Mouse (Mus musculus) large intestine, adult 2 months (tissue): ENCODE data around the gene Bcar3. TPM values are rescaled to one million over a fixed set of nuclear protein-coding genes. Genes with fewer than 3 reads are reported as not detected.

ENCODE experiments used
- DNase-seq: peaks from one replicate; pipeline ENCODE4 v3.0.0-alpha.2; 2012; ENCODE audit warnings: low read depth, low spot score
- WGBS: fragments of 180-500 bp; shearing (Covaris S2); methylation state at CpG from one replicate; pipeline ENCODE4 v1.1.7; 2018; 5-methylcytosine and 5-hydroxymethylcytosine counted together
- polyA plus RNA-seq: library from polyadenylated mRNA; depleted of rRNA; stranded (reverse); fragments of >200 nt; gene quantifications from 2 replicates; pipeline ENCODE4 v1.2.3, GENCODE M21; 2012

The Bcar3 gene
- polyA plus RNA-seq, 1 experiment: 50.9 TPM

- peak; percentile 91 for DNase-seq
- 21% methylated on average over 7 of the region's 7 CpGs for WGBS
Observed at GRCm38 (mm10) chr3:122290696-122291095, 3.2 kb upstream of the Bcar3 start.

GRCm38 (mm10) chr3:122291828-122292227 is 2.1 kb upstream of the Bcar3 start:
- no peak for DNase-seq
- 69% methylated on average over 12 of the region's 12 CpGs for WGBS

- DNase-seq: no peak
- 11% methylated on average over 54 of the region's 54 CpGs for WGBS
Observed at GRCm38 (mm10) chr3:122292300-122293222, 1.4 kb upstream of the Bcar3 start.

- WGBS: under 1% methylated on average over 94 of the region's 105 CpGs
Observed at GRCm38 (mm10) chr3:122293223-122293953, 548 bp upstream of the Bcar3 start.

GRCm38 (mm10) chr3:122295511-122295910 is 1.6 kb downstream of the Bcar3 start:
- no peak for DNase-seq
- WGBS: 17% methylated on average over 5 of the region's 5 CpGs

More at GRCm38 (mm10) chr3:122293223-122293953, 548 bp upstream of the Bcar3 start:
- no peak for DNase-seq

GRCm38 (mm10) chr3:122296979-122297378 is 3.0 kb downstream of the Bcar3 start:
- no peak for DNase-seq
- 69% methylated on average over 5 of the region's 5 CpGs for WGBS

GRCm38 (mm10) chr3:122300983-122301919 is 7.3 kb downstream of the Bcar3 start:
- WGBS: 62% methylated on average over 9 of the region's 9 CpGs
- no peak for DNase-seq

- no peak for DNase-seq
- 82% methylated on average over 4 of the region's 4 CpGs for WGBS
Observed at GRCm38 (mm10) chr3:122304560-122304959, 10.6 kb downstream of the Bcar3 start.

GRCm38 (mm10) chr3:122307894-122308671 is 14.1 kb downstream of the Bcar3 start:
- 44% methylated on average over 4 of the region's 4 CpGs for WGBS

GRCm38 (mm10) chr3:122308981-122309380 is 15.0 kb downstream of the Bcar3 start:
- no peak for DNase-seq
- 26% methylated on average over 6 of the region's 6 CpGs for WGBS

More at GRCm38 (mm10) chr3:122307894-122308671, 14.1 kb downstream of the Bcar3 start:
- no peak for DNase-seq

GRCm38 (mm10) chr3:122312078-122312477 is 18.1 kb downstream of the Bcar3 start:
- WGBS: 17% methylated on average over 2 of the region's 2 CpGs
- DNase-seq: no peak

GRCm38 (mm10) chr3:122312936-122313629 is 19.1 kb downstream of the Bcar3 start:
- 48% methylated on average over 10 of the region's 10 CpGs for WGBS
- no peak for DNase-seq

GRCm38 (mm10) chr3:122313936-122314335 is 20.0 kb downstream of the Bcar3 start:
- 84% methylated on average over 7 of the region's 7 CpGs for WGBS
- DNase-seq: no peak

GRCm38 (mm10) chr3:122316621-122317020 is 22.7 kb downstream of the Bcar3 start:
- WGBS: 34% methylated on average over 11 of the region's 11 CpGs
- no peak for DNase-seq

GRCm38 (mm10) chr3:122317339-122317738 is 23.4 kb downstream of the Bcar3 start:
- DNase-seq: no peak
- WGBS: 90% methylated on average over 6 of the region's 6 CpGs

- 62% methylated on average over 9 of the region's 9 CpGs for WGBS
- DNase-seq: no peak
Observed at GRCm38 (mm10) chr3:122322226-122322625, 28.3 kb downstream of the Bcar3 start.

- DNase-seq: no peak
- WGBS: 73% methylated on average over 6 of the region's 6 CpGs
Observed at GRCm38 (mm10) chr3:122323841-122324240, 29.9 kb downstream of the Bcar3 start.

GRCm38 (mm10) chr3:122324528-122324927 is 30.6 kb downstream of the Bcar3 start:
- WGBS: 59% methylated on average over 3 of the region's 3 CpGs
- DNase-seq: no peak
